Mouse (Mus musculus) spleen, adult 2 months (tissue): ENCODE data around the gene Hspb1.

Experiments used
- CTCF ChIP-seq: fragments of 200-500 bp; IDR thresholded peaks from 2 replicates; pipeline ENCODE4 v1.5.1; 2011; ENCODE audit warnings: mild to moderate bottlenecking, inconsistent platforms; ENCODE audit not compliant: insufficient read depth, insufficient read length, insufficient replicate concordance; ENCODE audit errors: extremely low read depth
- POLR2A ChIP-seq: fragments of 200-500 bp; IDR thresholded peaks from 2 replicates; pipeline ENCODE4 v1.6.1; 2011; ENCODE audit warnings: low read depth, low read length, inconsistent platforms

GRCm38 (mm10) chr5:135900701-135901100 lies 13.0 kb downstream of the Hspb1 start:
- TF ChIP-seq POLR2A, result no peak
- TF ChIP-seq CTCF, result no peak
